Mouse (Mus musculus) urinary bladder, postnatal 25 days (tissue): Measurements from ENCODE around the gene Bpifb4.

Source experiments
- DNase-seq: peaks from one replicate; pipeline ENCODE4 v3.0.0; 2022; ENCODE audit warnings: low spot score

Bpifb4 gene

GRCm38 (mm10) chr2:154005094-154005493 is 67.1 kb downstream of the Bpifb4 start:
- DNase-seq, result no peak

DNA sequence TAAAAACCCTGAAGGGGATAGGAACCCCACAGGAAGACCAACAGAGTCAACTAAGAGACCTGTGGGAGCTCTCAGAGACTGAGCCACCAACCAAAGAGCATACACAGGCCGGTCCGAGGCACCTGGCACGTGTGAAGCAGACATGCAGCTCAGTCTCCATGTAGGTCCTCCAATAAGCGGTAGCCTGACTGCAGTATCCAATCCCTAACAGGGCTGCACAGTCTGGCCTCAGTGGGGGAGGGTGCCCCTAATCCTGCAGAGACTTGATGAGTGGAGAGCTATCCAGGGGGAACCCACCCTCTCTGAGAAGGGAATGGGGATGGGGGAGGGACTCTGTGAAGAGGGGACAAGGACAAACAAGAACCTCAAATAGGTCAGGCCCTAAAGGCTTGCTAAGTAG is 67.7 kb downstream of the Bpifb4 start:
- DNase-seq, result no peak

- no peak for DNase-seq
These were observed 68.3 kb downstream of the Bpifb4 start for GRCm38 (mm10) chr2:154006331-154006730.

DNA sequence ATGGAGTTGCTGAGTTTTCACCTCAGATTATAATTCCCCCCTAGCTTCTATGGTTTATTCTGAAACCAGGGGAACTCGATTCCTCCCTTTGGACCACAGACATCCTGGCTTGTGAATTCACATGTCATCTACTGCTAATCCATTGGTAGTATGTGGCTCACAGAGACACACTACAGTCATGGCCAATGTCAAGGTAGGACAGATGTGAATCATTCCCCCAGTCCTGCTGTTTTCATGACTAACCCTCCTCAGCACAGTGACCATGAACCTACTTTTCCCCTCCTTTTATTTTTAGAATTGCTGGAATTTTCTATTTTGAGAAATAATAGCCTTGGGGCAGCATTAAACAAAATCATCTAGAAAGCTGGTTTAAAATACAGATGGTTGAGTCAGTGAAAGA is 69.4 kb downstream of the Bpifb4 start:
- DNase-seq, result no peak

DNA sequence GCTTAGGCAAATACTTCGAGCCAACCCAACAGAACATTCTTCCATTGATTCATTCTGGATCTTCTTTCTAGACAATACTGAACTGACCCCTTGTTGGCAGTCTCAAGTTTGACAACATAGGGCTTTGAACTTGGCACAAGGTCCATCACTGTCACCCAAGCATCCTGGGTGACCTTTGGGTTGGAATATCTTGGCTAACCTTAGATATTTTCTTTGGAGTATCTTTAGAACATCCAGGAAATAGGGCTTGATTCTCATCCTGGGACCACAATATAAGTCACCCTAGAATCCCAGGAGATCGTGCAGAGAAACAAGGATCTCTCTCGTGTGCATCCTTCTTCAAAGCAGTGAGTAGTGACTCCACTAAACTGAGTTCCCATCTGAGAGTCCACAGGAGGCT is 70.0 kb downstream of the Bpifb4 start, which contains the start of gene Bpifa2:
Gene Bpifa2 (plus strand): TSS at position 301 of the 400 bp plus-strand sequence.
- no peak for DNase-seq
